Mouse (Mus musculus) olfactory bulb, adult 2 months (tissue): Measurements from ENCODE around the gene Ptprn.

Experiments
- CTCF ChIP-seq: fragments of 200-500 bp; IDR thresholded peaks from 2 replicates; pipeline ENCODE4 v1.5.1; 2012; ENCODE audit warnings: low read depth, mild to moderate bottlenecking, low read length, moderate library complexity; ENCODE audit not compliant: insufficient read depth
- POLR2A ChIP-seq: fragments of 200-500 bp; IDR thresholded peaks from 2 replicates; pipeline ENCODE4 v1.6.1; 2012; ENCODE audit warnings: mild to moderate bottlenecking, low read depth, low read length, moderate library complexity; ENCODE audit not compliant: insufficient read depth

DNA sequence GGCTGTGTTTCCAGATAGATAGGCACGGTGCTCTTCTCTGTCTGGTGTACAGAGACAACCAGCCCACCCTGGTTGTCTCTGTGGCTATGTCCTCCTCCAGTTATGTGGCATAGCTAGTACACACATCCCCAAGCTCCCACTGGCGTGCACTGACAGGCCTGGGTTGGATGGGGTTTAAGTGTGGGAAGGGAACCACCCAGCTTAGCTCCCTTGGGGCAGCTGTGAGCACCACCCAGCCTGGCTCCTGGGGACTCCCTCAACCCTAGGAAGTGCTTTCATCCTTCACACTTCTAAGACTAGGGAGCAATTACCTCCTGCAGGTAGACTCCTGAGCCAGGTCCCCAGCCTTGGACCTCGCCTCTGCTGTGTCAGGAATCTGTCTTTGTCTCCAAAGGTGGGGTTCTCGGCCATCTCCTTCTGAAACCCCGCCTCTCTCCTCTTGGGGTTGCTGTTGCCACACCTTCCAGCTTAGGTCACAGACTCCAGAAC lies 32.6 kb downstream of the Ptprn start, which contains the start of gene A630095N17Rik:
- TF ChIP-seq POLR2A (no peak), CTCF (no peak)
